Mouse (Mus musculus) heart, embryonic 10.5 days (tissue): ENCODE results near the gene Pam. TPM values are rescaled to one million over a fixed set of nuclear protein-coding genes. Genes with fewer than 3 reads are reported as not detected.
"Not testable (repeated sequence)": the region's sequence is repeated elsewhere in the genome, so short reads cannot be mapped to it uniquely, and the experiment has no call there.

Experiments used
- DNase-seq: peaks from one replicate; pipeline ENCODE4 v3.0.0-alpha.2; 2017; ENCODE audit warnings: low spot score
- H3K27ac ChIP-seq: fragments of 300-500 bp; sonication (generic); 2 replicates; pipeline ENCODE4 v1.5.1; 2016; ENCODE audit warnings: mild to moderate bottlenecking
- H3K27me3 ChIP-seq: fragments of 300-500 bp; sonication (generic); 2 replicates; pipeline ENCODE4 v1.6.1; 2016; ENCODE audit warnings: mild to moderate bottlenecking; ENCODE audit not compliant: poor library complexity, insufficient read depth, severe bottlenecking
- H3K36me3 ChIP-seq: fragments of 300-500 bp; sonication (generic); 2 replicates; pipeline ENCODE4 v1.6.1; 2016; ENCODE audit warnings: mild to moderate bottlenecking, moderate library complexity
- H3K4me1 ChIP-seq: fragments of 300-500 bp; sonication (generic); 2 replicates; pipeline ENCODE4 v1.6.1; 2016; ENCODE audit warnings: mild to moderate bottlenecking
- H3K4me3 ChIP-seq: fragments of 300-500 bp; sonication (generic); 2 replicates; pipeline ENCODE4 v1.5.1; 2016; ENCODE audit warnings: mild to moderate bottlenecking, moderate library complexity
- H3K9me3 ChIP-seq: fragments of 300-500 bp; sonication (generic); 2 replicates; pipeline ENCODE4 v1.6.1; 2016; ENCODE audit warnings: mild to moderate bottlenecking, moderate library complexity
- WGBS: fragments of 180-500 bp; shearing (Covaris S2); methylation state at CpG from one replicate; pipeline ENCODE4 v1.1.7; 2016; 5-methylcytosine and 5-hydroxymethylcytosine counted together
- polyA plus RNA-seq: library from polyadenylated mRNA; unstranded; fragments of >200 nt; fragmentation: Nextera tagmentation; extraction: Ambion mirVana; gene quantifications from 2 replicates; pipeline ENCODE4 v1.2.1, GENCODE M21; 2016

The Pam gene
- polyA plus RNA-seq, 1 experiment from 2014 or later: 88.8 TPM

- H3K9me3 ChIP-seq: no peaks in the 10 kb centered on the region
- H3K27me3 ChIP-seq: no peaks in the 10 kb centered on the region
- WGBS: under 1% methylated on average over 66 of the region's 66 CpGs
- H3K27ac ChIP-seq: peak within 1 kb of the TSS; percentile 94
- no peaks in the 10 kb centered on the region for H3K36me3 ChIP-seq
- H3K4me1 ChIP-seq: peaks cover 3% of the 10 kb centered on the region; the same call in 1 of the 2 replicates
- H3K4me3 ChIP-seq: peak within 1 kb of the TSS; percentile 95
- peak; percentile 97 for DNase-seq
These were observed 325.3 kb downstream of the Pam start, which contains the start of the genes Gin1 and Ppip5k2 for GRCm38 (mm10) chr1:97769904-97770753. Gene Gin1 (plus strand): TSS chr1:97770172. Gene Ppip5k2 (minus strand): TSS chr1:97770411.

GRCm38 (mm10) chr1:97769294-97769903, 326.0 kb downstream of the Pam start:
- Histone ChIP-seq H3K27me3 (no peaks in the 10 kb centered on the region), H3K9me3 (no peaks in the 10 kb centered on the region), H3K36me3 (no peaks in the 10 kb centered on the region), H3K27ac (peak overlapping the region; percentile 94), H3K4me3 (peak overlapping the region; percentile 95), H3K4me1 (peaks cover 3% of the 10 kb centered on the region; the same call in 1 of the 2 replicates)
- DNase-seq: peak; percentile 76
- WGBS: under 1% methylated on average over 40 of the region's 40 CpGs

- Histone ChIP-seq H3K4me3 (peak overlapping the region; percentile 95), H3K36me3 (no peaks in the 10 kb centered on the region), H3K4me1 (peaks cover 3% of the 10 kb centered on the region; the same call in 1 of the 2 replicates), H3K27ac (peak overlapping the region; percentile 94), H3K9me3 (no peaks in the 10 kb centered on the region), H3K27me3 (no peaks in the 10 kb centered on the region)
- WGBS: 14% methylated on average over 7 of the region's 7 CpGs
- DNase-seq: no peak
These were observed 326.5 kb downstream of the Pam start for GRCm38 (mm10) chr1:97768906-97769293.

- Histone ChIP-seq H3K36me3 (no peaks in the 10 kb centered on the region), H3K4me3 (peak overlapping the region; percentile 95), H3K27ac (no peak overlapping the region), H3K4me1 (peaks cover 3% of the 10 kb centered on the region; the same call in 1 of the 2 replicates), H3K9me3 (no peaks in the 10 kb centered on the region), H3K27me3 (no peaks in the 10 kb centered on the region)
- WGBS: 83% methylated on average over 2 of the region's 2 CpGs
- no peak for DNase-seq
These were observed 327.4 kb downstream of the Pam start for GRCm38 (mm10) chr1:97768089-97768488.

GRCm38 (mm10) chr1:97765712-97766111, 329.7 kb downstream of the Pam start:
- DNase-seq, H3K27me3 ChIP-seq: not testable (repeated sequence)
- WGBS: 82% methylated on average over 4 of the region's 4 CpGs

GRCm38 (mm10) chr1:97761477-97761876, 334.0 kb downstream of the Pam start:
- Histone ChIP-seq H3K4me3 (no peak overlapping the region), H3K36me3 (no peaks in the 10 kb centered on the region), H3K9me3 (no peaks in the 10 kb centered on the region), H3K4me1 (peaks cover 11% of the 10 kb centered on the region; the same call in 1 of the 2 replicates), H3K27me3 (no peaks in the 10 kb centered on the region), H3K27ac (no peak overlapping the region)
- DNase-seq: no peak
- WGBS: 71% methylated on average over 6 of the region's 6 CpGs

More at GRCm38 (mm10) chr1:97765712-97766111, 329.7 kb downstream of the Pam start:
- H3K4me1 ChIP-seq, H3K36me3 ChIP-seq, H3K27ac ChIP-seq, H3K4me3 ChIP-seq, H3K9me3 ChIP-seq: not testable (repeated sequence)

GRCm38 (mm10) chr1:97760598-97760997, 334.8 kb downstream of the Pam start:
- H3K27me3 ChIP-seq: no peaks in the 10 kb centered on the region
- no peak overlapping the region for H3K27ac ChIP-seq
- H3K4me1 ChIP-seq: peaks cover 11% of the 10 kb centered on the region; the same call in 1 of the 2 replicates
- WGBS: 35% methylated on average over 7 of the region's 7 CpGs
- H3K36me3 ChIP-seq: peaks cover 2% of the 10 kb centered on the region; the same call in 1 of the 2 replicates
- H3K9me3 ChIP-seq: no peaks in the 10 kb centered on the region
- DNase-seq: no peak
- H3K4me3 ChIP-seq: no peak overlapping the region

- H3K27ac ChIP-seq: no peak overlapping the region
- no peak overlapping the region for H3K4me3 ChIP-seq
- no peaks in the 10 kb centered on the region for H3K9me3 ChIP-seq
- peaks cover 11% of the 10 kb centered on the region; the same call in 1 of the 2 replicates for H3K4me1 ChIP-seq
- DNase-seq: no peak
- H3K27me3 ChIP-seq: no peaks in the 10 kb centered on the region
- H3K36me3 ChIP-seq: peaks cover 8% of the 10 kb centered on the region
These were observed 335.6 kb downstream of the Pam start for GRCm38 (mm10) chr1:97759841-97760240.

- no peaks in the 10 kb centered on the region for H3K9me3 ChIP-seq
- 56% methylated on average over 4 of the region's 4 CpGs for WGBS
- no peaks in the 10 kb centered on the region for H3K4me1 ChIP-seq
- H3K27ac ChIP-seq: no peak overlapping the region
- H3K4me3 ChIP-seq: no peak overlapping the region
- peaks cover 35% of the 10 kb centered on the region for H3K36me3 ChIP-seq
- no peaks in the 10 kb centered on the region for H3K27me3 ChIP-seq
- no peak for DNase-seq
These were observed 341.1 kb downstream of the Pam start for GRCm38 (mm10) chr1:97754392-97754791.

- no peak for DNase-seq
- H3K27me3 ChIP-seq: no peaks in the 10 kb centered on the region
- peaks cover 45% of the 10 kb centered on the region for H3K36me3 ChIP-seq
- no peaks in the 10 kb centered on the region for H3K4me1 ChIP-seq
- H3K4me3 ChIP-seq: no peak overlapping the region
- H3K9me3 ChIP-seq: no peaks in the 10 kb centered on the region
- H3K27ac ChIP-seq: no peak overlapping the region
These were observed 342.2 kb downstream of the Pam start for GRCm38 (mm10) chr1:97753216-97753615.

- Histone ChIP-seq H3K27me3 (no peaks in the 10 kb centered on the region), H3K27ac (no peak overlapping the region), H3K4me1 (no peaks in the 10 kb centered on the region), H3K36me3 (peaks cover 64% of the 10 kb centered on the region), H3K9me3 (no peaks in the 10 kb centered on the region), H3K4me3 (no peak overlapping the region)
- no peak for DNase-seq
- WGBS: 83% methylated on average over 3 of the region's 3 CpGs
These were observed 347.3 kb downstream of the Pam start for GRCm38 (mm10) chr1:97748163-97748562.

- Histone ChIP-seq H3K27me3 (no peaks in the 10 kb centered on the region), H3K9me3 (no peaks in the 10 kb centered on the region), H3K27ac (no peak overlapping the region), H3K4me1 (no peaks in the 10 kb centered on the region), H3K4me3 (no peak overlapping the region), H3K36me3 (peaks cover 63% of the 10 kb centered on the region)
- 94% methylated on average over 7 of the region's 7 CpGs for WGBS
- no peak for DNase-seq
These were observed 349.2 kb downstream of the Pam start for GRCm38 (mm10) chr1:97746261-97746660.

GRCm38 (mm10) chr1:97745712-97746111, 349.7 kb downstream of the Pam start:
- no peaks in the 10 kb centered on the region for H3K27me3 ChIP-seq
- H3K9me3 ChIP-seq: no peaks in the 10 kb centered on the region
- H3K4me1 ChIP-seq: no peaks in the 10 kb centered on the region
- DNase-seq: no peak
- H3K27ac ChIP-seq: no peak overlapping the region
- no peak overlapping the region for H3K4me3 ChIP-seq
- WGBS: 52% methylated on average over 4 of the region's 4 CpGs
- peaks cover 63% of the 10 kb centered on the region for H3K36me3 ChIP-seq
